Mouse (Mus musculus) liver, embryonic 16.5 days (tissue): ENCODE data around the gene Ppm1h. TPM values are rescaled to one million over a fixed set of nuclear protein-coding genes. Genes with fewer than 3 reads are reported as not detected.

Experiments used
- ATAC-seq: fragments of 200-750 bp; cut with Nextera tagmentation; 2 replicates; pipeline ENCODE4 v1.8.0; 2017; ENCODE audit warnings: low read depth, mild to moderate bottlenecking, moderate number of reproducible peaks, moderate library complexity
- H3K27ac ChIP-seq: fragments of 300-500 bp; sonication (generic); 2 replicates; pipeline ENCODE4 v1.5.1; 2014; ENCODE audit warnings: mild to moderate bottlenecking, low read length
- H3K27me3 ChIP-seq: fragments of 300-500 bp; sonication (generic); 2 replicates; pipeline ENCODE4 v1.6.1; 2014; ENCODE audit warnings: low read depth, low read length, mixed read lengths; ENCODE audit not compliant: control insufficient read depth, insufficient read depth
- H3K36me3 ChIP-seq: fragments of 300-500 bp; sonication (generic); 2 replicates; pipeline ENCODE4 v1.6.1; 2014; ENCODE audit warnings: mild to moderate bottlenecking; ENCODE audit not compliant: control insufficient read depth, insufficient read depth
- H3K4me1 ChIP-seq: fragments of 300-500 bp; sonication (generic); 2 replicates; pipeline ENCODE4 v1.6.1; 2014; ENCODE audit warnings: low read depth, low read length, mixed read lengths; ENCODE audit not compliant: control insufficient read depth
- H3K4me2 ChIP-seq: fragments of 300-500 bp; sonication (generic); 2 replicates; pipeline ENCODE4 v1.6.1; 2014; ENCODE audit warnings: low read depth, low read length, mixed read lengths
- H3K4me3 ChIP-seq: fragments of 300-500 bp; sonication (generic); 2 replicates; pipeline ENCODE4 v1.5.1; 2014; ENCODE audit warnings: low read depth, mild to moderate bottlenecking, low read length
- H3K9ac ChIP-seq: fragments of 300-500 bp; sonication (generic); 2 replicates; pipeline ENCODE4 v1.6.1; 2014; ENCODE audit warnings: low read depth, low read length
- H3K9me3 ChIP-seq: fragments of 300-500 bp; sonication (generic); replicated peaks from 2 replicates; pipeline ENCODE4 v1.6.1; 2016; ENCODE audit warnings: low read length; ENCODE audit not compliant: control insufficient read depth
- WGBS: fragments of 180-500 bp; shearing (Covaris S2); extraction: QIAGEN DNeasy Blood & Tissue Kit; methylation state at CpG from one replicate; pipeline ENCODE4 v1.1.7; 2014; ENCODE audit not compliant: insufficient replicate concordance; 5-methylcytosine and 5-hydroxymethylcytosine counted together
- polyA plus RNA-seq: library from polyadenylated mRNA; unstranded; fragments of >200 nt; fragmentation: Nextera tagmentation; extraction: Ambion mirVana; gene quantifications from 2 replicates; pipeline ENCODE4 v1.2.1, GENCODE M21; 2015

Gene Ppm1h
- polyA plus RNA-seq, 1 experiment from 2014 or later, result 2.7 TPM

DNA sequence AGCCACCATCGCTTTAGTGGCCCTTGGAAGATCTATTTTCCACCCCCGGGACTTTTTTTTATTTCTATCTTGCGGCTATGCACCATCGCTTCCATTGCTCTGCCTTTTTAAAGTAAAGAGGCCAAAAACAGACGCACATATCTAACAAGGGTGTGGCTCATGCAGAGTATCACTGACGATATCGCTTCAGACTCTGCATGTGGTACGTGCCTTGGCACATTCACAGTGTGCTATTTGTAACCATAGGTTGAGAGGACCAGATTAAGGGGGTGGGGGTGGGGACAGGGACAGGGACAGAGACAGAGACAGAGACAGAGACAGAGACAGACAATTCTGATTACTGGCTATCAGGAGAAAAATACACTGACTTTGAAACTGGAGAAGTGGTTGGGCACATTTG, 164.4 kb downstream of the Ppm1h start:
- WGBS, result 75% methylated on average over 8 of the region's 8 CpGs

DNA sequence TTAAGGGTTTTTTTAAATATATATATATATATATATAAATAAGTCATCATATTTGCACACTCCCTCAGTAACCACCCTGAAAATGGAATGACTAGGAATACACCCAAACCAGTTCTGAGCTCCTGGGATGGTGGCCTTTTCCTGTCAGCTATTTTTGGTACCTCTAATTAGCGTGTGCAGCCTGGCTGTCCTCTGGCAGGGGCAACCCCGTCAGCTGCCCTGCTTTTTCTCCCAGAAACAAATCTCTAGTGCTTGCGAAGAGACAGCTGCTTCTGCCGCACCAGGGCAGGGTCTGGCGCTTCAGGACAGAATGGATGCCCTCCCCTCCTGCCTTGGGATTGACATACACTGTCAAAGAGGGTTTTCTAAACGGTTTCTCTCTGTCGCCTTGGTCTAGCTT, 166.9 kb downstream of the Ppm1h start:
- Histone ChIP-seq H3K27ac (no peak overlapping the region), H3K4me1 (no peaks in the 10 kb centered on the region), H3K9ac (no peak overlapping the region), H3K4me3 (no peak overlapping the region), H3K27me3 (no peaks in the 10 kb centered on the region), H3K36me3 (no peaks in the 10 kb centered on the region), H3K9me3 (no peaks in the 10 kb centered on the region), H3K4me2 (no peak overlapping the region)
- WGBS, result 52% methylated on average over 7 of the region's 7 CpGs
- ATAC-seq, result no peak

More for the DNA sequence above, 164.4 kb downstream of the Ppm1h start:
- Histone ChIP-seq H3K27me3 (no peaks in the 10 kb centered on the region), H3K4me1 (no peaks in the 10 kb centered on the region), H3K4me3 (no peak overlapping the region), H3K27ac (no peak overlapping the region), H3K36me3 (no peaks in the 10 kb centered on the region), H3K9ac (no peak overlapping the region), H3K9me3 (no peaks in the 10 kb centered on the region), H3K4me2 (no peak overlapping the region)
- no peak for ATAC-seq

- WGBS, result 48% methylated on average over 1 of the region's 1 CpGs
- no peak overlapping the region for H3K27ac ChIP-seq
- H3K9ac ChIP-seq, result no peak overlapping the region
- no peak overlapping the region for H3K4me2 ChIP-seq
- no peak overlapping the region for H3K4me3 ChIP-seq
- H3K9me3 ChIP-seq, result no peaks in the 10 kb centered on the region
- ATAC-seq, result no peak
- H3K36me3 ChIP-seq, result no peaks in the 10 kb centered on the region
- H3K4me1 ChIP-seq, result no peaks in the 10 kb centered on the region
- no peaks in the 10 kb centered on the region for H3K27me3 ChIP-seq
Measured at GRCm38 (mm10) chr10:122846476-122846875, 167.9 kb downstream of the Ppm1h start.

DNA sequence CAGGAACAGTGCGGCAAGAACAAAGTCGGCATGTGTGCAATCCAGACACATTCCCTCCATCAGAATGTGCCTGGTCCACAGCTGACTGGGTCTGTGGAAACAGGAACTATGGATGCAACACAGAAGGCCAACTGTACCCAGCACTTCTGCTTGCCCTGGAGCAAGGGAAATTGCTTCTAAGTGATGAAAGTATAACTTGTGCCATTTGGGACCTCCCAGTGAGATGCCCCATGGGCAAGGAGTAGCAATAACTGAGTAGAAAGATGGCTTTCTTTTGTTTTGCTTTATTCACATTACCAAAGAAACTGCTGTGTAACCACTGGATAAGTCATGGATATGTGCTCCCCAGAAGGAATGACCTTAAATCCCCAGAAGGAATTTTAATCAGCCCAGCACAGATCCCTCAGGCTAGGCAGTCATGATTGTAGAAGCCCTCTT, 169.5 kb downstream of the Ppm1h start:
- no peaks in the 10 kb centered on the region for H3K27me3 ChIP-seq
- H3K4me2 ChIP-seq, result no peak overlapping the region
- no peak overlapping the region for H3K27ac ChIP-seq
- 63% methylated on average over 2 of the region's 2 CpGs for WGBS
- no peaks in the 10 kb centered on the region for H3K4me1 ChIP-seq
- H3K9ac ChIP-seq, result no peak overlapping the region
- no peak overlapping the region for H3K4me3 ChIP-seq
- H3K9me3 ChIP-seq, result no peaks in the 10 kb centered on the region
- ATAC-seq, result no peak
- H3K36me3 ChIP-seq, result no peaks in the 10 kb centered on the region

GRCm38 (mm10) chr10:122851267-122852160, 173.0 kb downstream of the Ppm1h start:
- no peak overlapping the region for H3K4me2 ChIP-seq
- H3K36me3 ChIP-seq, result no peaks in the 10 kb centered on the region
- no peaks in the 10 kb centered on the region for H3K4me1 ChIP-seq
- no peaks in the 10 kb centered on the region for H3K9me3 ChIP-seq
- ATAC-seq, result no peak
- no peak overlapping the region for H3K27ac ChIP-seq
- no peak overlapping the region for H3K9ac ChIP-seq
- H3K27me3 ChIP-seq, result no peaks in the 10 kb centered on the region
- 73% methylated on average over 16 of the region's 16 CpGs for WGBS
- H3K4me3 ChIP-seq, result no peak overlapping the region

DNA sequence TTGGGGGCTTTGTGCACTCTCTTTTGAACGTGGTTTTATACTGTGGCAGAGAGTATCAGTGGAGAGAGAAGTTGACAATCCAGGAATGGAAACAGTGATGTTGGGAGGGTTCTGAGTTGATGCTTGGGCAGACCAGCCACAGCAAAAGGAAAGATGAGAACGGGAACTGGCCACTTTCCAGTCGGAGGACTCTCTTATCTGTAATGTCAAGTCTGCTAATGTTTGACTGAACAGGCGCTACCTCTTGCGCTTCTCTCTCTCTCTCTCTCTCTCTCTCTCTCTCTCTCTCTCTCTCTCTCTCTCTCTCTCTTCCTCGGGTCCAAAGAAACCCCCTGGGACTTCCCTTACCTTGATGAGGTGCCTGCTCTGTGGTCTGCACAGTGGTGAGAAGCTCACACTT, 176.0 kb downstream of the Ppm1h start:
- H3K27me3 ChIP-seq, result no peaks in the 10 kb centered on the region
- H3K9ac ChIP-seq, result no peak overlapping the region
- H3K9me3 ChIP-seq, result no peaks in the 10 kb centered on the region
- 34% methylated on average over 6 of the region's 6 CpGs for WGBS
- no peak overlapping the region for H3K27ac ChIP-seq
- no peak overlapping the region for H3K4me2 ChIP-seq
- H3K4me3 ChIP-seq, result no peak overlapping the region
- no peak for ATAC-seq
- H3K4me1 ChIP-seq, result no peaks in the 10 kb centered on the region
- no peaks in the 10 kb centered on the region for H3K36me3 ChIP-seq

- 37% methylated on average over 4 of the region's 4 CpGs for WGBS
- ATAC-seq, result peak; percentile 41; the same call in 1 of the 2 replicates
Measured at GRCm38 (mm10) chr10:122855149-122855548, 176.6 kb downstream of the Ppm1h start.

GRCm38 (mm10) chr10:122856040-122856764, 177.6 kb downstream of the Ppm1h start:
- no peak overlapping the region for H3K4me3 ChIP-seq
- no peaks in the 10 kb centered on the region for H3K36me3 ChIP-seq
- no peak overlapping the region for H3K9ac ChIP-seq
- 49% methylated on average over 17 of the region's 17 CpGs for WGBS
- no peaks in the 10 kb centered on the region for H3K4me1 ChIP-seq
- no peak for ATAC-seq
- no peaks in the 10 kb centered on the region for H3K9me3 ChIP-seq
- H3K4me2 ChIP-seq, result no peak overlapping the region
- H3K27ac ChIP-seq, result no peak overlapping the region
- no peaks in the 10 kb centered on the region for H3K27me3 ChIP-seq

More at GRCm38 (mm10) chr10:122855149-122855548, 176.6 kb downstream of the Ppm1h start:
- Histone ChIP-seq H3K9me3 (no peaks in the 10 kb centered on the region), H3K4me1 (no peaks in the 10 kb centered on the region), H3K36me3 (no peaks in the 10 kb centered on the region), H3K27ac (no peak overlapping the region), H3K9ac (no peak overlapping the region), H3K4me3 (no peak overlapping the region), H3K4me2 (no peak overlapping the region), H3K27me3 (no peaks in the 10 kb centered on the region)

DNA sequence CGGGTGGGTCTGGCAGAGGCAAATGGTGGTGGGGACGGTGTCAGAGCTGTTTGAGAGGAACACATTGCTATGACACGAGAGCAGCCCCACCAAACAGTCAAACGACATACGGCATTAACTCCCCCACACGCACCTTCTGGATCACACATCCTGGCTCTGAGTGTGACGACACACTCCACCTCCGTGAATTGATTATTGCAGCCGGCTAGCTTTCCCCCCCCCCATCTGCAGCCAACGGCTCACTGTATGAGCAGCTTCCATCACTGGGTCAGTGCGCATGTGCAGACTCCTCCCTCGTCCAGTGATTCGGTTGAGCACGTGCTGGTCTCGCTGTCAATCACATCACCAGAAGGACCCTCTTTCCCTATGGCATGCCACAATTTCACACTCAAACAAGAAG, 178.6 kb downstream of the Ppm1h start:
- no peak overlapping the region for H3K4me3 ChIP-seq
- H3K9me3 ChIP-seq, result no peaks in the 10 kb centered on the region
- ATAC-seq, result no peak
- H3K27me3 ChIP-seq, result no peaks in the 10 kb centered on the region
- H3K27ac ChIP-seq, result no peak overlapping the region
- H3K36me3 ChIP-seq, result no peaks in the 10 kb centered on the region
- no peak overlapping the region for H3K4me2 ChIP-seq
- no peak overlapping the region for H3K9ac ChIP-seq
- no peaks in the 10 kb centered on the region for H3K4me1 ChIP-seq
- 74% methylated on average over 15 of the region's 15 CpGs for WGBS
